Mouse (Mus musculus): ENCODE measurements around the gene Ptch2.

- TF ChIP-seq CTCF (IDR thresholded peaks at IDR 0.05; ENCODE audit: low read depth, low read length) (no peak), EP300 (IDR thresholded peaks at IDR 0.05; ENCODE audit: insufficient read depth, low read depth, low read length) (no peak), POLR2A (IDR thresholded peaks at IDR 0.05; ENCODE audit: insufficient read depth, low read length) (no peak)
Observed at GRCm38 (mm10) chr4:117122209-117122608, 26.3 kb downstream of the Ptch2 start.

Measured in ES-Bruce4 (cell line).